Mouse (Mus musculus): ENCODE results near the gene Uqcc3. TPM values are rescaled to one million over a fixed set of nuclear protein-coding genes. Genes with fewer than 3 reads are reported as not detected.

Uqcc3 gene
- 49.7 and 50.5 TPM in 2 replicates for polyA plus RNA-seq (2015; fragmentation: Nextera tagmentation; extraction: Ambion mirVana)

DNA sequence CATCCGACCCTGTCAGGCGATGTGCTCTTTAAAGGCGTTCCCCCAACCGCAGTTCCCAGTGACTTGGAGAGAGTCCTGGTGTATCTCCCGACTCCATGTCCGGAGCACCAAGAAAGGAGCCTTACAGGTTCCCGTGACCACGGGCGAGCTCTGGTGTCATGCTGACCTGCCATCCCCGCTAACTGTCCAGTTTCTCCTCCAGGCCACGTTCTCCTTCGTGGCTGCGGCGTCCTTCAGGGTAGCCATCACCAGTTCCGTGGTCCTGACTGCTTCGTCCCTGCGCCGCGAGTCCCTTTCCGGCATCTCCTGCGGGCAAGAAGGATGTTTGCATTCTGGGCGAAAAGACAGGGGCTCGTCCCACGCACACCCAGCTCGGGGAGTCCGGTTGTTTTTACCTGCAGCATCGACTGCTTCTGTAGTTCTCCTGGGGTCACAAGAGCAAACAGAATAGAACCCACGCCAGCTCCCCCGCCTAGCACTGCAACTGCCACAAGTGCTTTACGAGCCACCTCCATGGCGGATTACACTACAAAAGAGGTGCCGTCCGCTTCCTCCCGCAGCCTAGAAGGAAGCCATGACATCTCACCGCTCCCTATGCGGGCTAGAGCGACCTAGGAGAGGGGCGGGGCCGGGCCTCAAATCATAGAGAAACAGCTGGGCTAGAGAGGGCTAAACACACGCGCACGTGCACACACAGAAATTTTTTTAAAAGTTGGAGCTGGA lies at the start of gene Uqcc3:
Uqcc3 (minus strand) TSS at position 613 of the 723 bp plus-strand sequence.

DNA sequence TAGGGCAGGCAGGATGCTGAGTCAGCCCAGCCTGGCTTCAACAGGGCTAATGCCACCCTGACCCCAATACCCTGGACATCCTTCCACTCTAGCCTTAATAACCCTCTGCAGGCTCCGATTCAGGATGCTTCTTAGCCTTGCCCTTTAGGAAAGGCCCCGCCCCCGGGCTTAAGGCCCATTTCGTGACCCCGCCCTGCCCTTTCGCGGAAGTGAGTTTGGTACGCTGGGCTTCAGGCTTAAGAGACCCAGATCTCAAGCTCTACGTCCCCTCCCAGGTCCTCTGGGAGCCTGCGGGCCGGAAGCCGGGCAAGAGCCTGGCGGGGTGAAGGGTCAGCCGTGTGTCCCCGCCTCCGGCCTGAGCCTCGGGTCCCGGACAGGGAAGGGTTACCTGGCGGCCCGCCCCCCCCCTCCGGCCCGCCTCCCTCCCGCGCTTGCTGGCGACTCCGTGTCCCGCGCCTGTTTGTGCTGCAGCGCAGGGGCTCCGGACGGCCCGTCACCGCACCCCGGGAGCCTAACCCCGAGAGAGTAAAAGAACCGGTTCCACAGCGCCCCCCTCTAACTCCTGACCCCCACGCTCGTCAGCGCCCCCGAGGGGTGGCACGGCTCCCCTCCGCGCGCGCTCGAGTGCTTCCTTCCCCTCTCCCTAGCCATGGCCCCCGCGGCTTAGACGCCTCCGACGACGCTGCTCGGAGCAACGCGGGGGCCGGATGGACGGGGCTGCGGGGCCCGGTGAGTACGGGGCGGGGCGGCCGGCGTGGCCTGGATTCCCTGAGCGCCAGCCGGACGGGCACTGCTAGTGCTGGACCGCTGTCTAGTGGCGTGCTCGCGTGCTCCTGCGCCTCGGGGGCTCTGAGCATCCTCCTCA lies 48.7 kb upstream of the Uqcc3 start, which contains the start of the genes Rom1 and Eml3:
Rom1 (minus strand) TSS at position 133 of the 865 bp plus-strand sequence.
Eml3 (plus strand) TSS at position 329 of the 865 bp plus-strand sequence.

DNA sequence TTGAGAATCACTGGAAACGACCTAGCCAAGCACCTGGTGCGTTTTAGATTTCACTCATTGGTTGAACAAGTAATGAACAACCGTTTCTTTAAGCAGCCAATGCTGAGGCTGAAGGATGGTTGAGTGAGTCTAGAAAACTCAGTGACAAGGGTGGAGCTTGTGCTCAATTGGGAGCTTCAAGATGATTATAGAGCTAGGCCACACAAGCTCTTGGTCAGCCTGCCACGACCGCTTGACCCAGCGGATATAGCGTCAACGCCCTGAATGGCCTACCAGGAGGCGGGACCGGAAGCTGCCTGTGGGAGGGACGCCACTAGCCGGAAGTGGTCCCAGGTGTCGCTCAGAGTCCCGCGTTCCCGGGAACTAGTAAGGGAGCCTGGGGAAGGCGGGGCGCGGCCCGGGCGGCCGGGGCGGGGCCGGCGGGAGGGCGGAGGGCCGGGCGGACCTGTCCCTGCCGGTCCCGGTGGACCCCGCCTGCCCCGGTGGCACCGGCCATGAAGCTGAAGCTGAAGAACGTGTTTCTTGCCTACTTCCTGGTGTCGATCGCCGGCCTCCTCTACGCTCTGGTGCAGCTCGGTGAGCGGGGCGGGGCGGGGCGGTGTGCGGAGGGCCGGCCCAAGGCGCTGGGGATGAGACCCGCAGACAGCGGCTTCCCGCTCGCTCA lies 39.5 kb upstream of the Uqcc3 start, which contains the start of gene B3gat3:
B3gat3 (plus strand) TSS at position 302 of the 664 bp plus-strand sequence.

DNA sequence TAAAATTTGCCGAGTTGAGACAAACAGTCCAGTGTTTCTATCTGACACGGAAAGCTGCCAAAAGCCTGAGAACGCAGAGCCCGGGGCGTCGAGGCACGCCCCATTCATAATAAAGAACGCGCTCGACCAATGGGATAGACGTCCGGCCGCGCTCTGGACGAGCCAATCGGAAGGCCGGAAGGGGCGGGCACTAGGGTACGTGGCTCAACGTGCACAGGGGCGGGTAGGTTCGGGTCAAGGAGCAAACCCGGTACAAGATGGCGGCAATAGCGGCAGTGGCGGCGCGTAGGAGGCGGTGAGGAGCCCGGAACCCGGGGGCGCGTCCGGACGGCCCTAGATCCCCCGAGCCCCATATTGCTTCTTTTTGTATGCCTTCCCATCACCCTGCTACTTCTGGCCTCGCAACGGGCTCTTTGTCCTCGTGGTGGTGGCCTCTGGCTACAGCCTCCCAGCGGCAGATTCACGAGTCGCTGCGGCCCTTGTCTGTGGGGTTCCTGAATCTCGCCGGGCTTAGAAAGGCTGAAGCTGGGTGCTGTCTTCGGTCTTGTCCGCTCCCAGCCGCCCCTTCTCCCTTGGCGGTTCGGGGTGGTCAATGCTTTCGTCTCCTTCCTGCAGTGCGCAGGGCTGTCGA lies 17.3 kb upstream of the Uqcc3 start, which contains the start of gene Ganab:
Ganab (plus strand) TSS at position 207 of the 631 bp plus-strand sequence.

DNA sequence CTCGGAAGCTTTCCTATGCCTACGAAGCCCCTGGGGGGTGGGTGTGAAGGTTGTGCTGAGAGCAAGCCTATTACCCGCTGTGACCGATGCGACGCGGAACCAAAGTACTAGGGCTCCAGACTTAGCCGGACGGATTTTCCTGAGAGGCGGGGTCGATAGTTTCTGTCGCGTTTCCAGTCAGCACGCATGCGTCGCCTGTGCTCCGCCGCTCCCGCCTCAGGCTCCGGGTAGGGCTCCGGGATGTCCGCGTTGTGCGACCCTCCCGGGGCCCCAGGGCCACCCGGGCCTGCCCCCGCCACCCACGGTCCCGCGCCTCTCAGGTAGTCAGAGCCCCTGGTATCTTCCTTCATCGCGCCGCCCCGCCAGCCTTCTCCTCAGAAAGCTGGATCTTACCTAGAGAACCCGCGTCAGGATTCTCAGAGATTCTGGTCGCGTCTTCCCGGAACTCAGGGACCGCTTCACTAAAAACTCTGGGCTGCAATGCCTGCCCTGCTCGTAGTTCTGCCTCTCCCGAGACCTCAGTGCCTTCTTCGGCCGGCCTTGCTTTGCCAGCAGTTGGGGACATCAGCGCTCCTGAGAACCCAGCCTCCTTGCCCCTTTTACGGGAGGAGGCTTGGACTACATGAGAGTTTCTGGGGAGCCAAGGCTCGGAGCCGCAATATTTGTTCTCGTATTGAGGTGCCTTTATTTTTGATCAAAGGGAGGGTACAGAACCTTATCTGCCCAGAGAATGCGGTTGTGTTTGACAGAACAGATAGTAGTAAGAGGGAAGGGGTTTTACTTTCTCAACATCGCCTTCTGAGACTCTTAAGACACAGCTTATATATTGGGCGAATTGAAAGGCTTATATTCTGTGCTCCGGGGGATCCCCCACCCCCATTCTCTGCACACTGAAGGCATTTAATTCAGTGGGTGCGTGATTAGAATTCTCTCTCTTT lies 12.4 kb upstream of the Uqcc3 start, which contains the start of gene Ints5:
Ints5 (plus strand) TSS at position 177 of the 938 bp plus-strand sequence.

DNA sequence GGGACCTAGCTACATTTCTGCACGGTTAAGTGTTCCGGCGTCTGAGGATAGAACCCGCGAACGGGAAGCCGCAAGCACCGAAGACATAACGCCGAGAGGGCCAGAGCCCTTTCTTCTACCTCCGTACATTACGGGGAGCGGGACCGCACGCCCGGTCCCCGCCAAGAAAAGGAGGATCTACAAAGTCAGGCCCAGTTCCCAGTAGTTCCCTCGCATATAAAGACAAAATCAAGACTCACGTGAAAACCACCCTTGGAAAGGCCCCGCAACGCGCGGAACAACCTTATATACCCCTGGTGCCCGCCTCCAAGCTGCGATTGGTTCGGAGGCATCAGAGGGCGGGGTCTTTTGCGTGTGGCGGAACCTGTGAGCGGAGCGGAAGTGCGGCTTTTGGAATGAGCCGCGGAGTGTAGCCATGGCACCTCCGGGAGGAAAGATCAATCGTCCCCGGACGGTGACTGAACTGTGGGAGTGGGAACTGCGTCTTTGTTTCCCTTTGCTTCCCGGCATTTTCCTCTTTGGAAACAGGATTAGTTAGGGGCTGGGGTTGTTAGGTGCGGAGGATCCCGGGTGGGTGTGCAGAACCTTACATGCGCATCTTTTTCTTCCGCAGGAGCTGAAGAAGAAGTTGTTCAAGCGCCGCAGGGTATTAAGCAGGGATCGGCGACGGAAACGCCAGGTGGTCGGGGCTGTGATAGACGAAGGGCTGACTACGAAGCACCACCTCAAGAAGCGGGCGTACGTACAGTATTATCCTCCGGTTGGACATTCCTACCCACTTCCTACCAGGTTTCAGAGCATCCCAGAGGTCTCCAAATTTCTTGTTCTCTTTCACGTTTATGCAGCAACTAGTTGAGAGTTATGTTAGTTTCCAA lies 8.0 kb upstream of the Uqcc3 start, which contains the start of the genes 1810009A15Rik and Gm49416:
1810009A15Rik (plus strand) TSS at position 343 of the 875 bp plus-strand sequence.
Gm49416 (plus strand) TSS at position 416 of the 875 bp plus-strand sequence.

DNA sequence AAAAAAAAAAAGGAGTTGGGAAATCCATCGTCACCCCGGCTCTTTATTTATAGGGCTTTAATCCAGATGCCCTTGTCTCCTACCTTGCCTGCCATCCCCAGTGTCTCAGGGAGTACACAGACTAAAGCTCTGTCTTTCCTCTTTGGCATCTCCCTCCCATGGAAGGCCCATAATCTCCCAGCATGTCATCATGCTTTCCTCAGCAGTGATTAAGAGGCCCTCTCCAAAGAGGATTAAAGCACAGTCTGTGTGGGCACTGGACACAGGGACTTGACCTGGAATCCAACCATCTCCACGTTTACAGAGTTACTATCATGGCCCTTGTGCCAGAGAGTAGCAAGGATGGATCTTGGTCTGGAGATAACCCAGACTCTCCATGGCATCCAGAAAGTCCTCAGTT lies 2.9 kb upstream of the Uqcc3 start, which contains the start of the genes Lbhd1 and Gm49403:
Lbhd1 (plus strand) TSS at position 117 of the 400 bp plus-strand sequence.
Gm49403 (plus strand) TSS at position 315 of the 400 bp plus-strand sequence.

DNA sequence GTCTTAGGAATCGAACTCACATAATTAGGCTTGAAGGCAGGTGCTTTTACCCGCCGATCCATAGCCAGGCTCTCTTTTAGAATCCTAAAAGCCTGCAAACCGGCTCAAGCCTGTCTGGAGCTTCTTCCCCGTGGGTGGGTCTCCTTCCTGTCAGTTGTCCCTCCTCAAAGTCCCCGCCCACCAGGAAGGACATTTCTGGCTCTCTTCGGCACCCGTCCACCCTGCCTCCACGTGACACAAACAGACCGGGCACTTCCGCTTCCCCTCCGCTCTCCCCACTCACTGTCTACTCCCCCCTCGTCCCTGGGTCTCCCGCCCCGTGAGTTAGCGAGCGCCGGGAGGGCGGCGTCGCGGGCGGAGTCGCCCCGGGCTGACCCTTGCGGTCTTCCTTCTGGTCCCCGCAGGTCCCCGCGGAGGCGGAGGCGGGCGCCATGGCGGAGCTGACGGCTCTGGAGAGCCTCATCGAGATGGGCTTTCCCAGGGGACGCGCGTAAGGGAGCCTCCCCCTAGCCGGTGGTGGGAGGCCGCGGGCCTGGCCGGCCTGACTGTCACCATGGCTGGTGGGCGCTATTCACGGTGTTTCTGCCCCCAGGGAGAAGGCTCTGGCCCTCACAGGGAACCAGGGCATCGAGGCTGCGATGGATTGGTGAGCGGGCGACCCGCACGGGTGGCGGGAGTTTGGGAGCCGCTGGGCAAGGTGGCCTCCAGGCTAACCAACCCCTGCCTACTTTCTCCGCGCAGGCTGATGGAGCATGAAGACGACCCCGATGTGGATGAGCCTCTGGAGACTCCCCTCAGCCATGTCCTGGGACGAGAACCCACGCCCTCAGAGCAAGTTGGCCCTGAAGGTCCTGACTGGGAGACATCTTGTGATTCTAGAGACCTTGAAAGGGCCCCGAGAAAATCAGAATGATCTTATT lies 9.2 kb downstream of the Uqcc3 start, which contains the start of gene Ubxn1:
Ubxn1 (plus strand) TSS at position 230 of the 920 bp plus-strand sequence.

DNA sequence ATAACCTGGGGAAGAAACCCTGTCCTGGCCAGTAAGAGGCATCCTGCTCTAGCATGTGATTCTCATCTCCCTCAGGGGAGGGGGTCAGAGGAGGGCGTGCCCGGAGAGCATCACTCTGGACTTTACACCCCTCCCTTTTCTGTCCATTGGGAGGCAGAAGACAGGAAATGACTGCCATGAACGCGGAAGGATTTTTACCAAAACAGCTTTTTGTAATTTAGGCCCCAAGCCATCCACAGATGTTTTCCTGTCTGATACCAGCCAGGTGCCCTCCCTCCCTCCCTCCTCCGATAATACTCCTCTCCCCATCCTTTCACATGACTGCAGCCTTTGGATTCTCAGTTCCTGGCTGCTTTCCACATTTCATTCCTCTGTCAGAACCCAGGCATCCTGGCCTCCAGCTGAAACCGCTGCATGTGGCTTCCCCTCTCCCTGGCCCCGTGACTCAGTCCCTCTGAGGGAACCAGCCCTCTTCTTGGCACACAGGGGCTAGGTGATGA lies 30.3 kb downstream of the Uqcc3 start, which contains the start of gene Lrrn4cl:
Lrrn4cl (plus strand) TSS at position 367 of the 500 bp plus-strand sequence.

DNA sequence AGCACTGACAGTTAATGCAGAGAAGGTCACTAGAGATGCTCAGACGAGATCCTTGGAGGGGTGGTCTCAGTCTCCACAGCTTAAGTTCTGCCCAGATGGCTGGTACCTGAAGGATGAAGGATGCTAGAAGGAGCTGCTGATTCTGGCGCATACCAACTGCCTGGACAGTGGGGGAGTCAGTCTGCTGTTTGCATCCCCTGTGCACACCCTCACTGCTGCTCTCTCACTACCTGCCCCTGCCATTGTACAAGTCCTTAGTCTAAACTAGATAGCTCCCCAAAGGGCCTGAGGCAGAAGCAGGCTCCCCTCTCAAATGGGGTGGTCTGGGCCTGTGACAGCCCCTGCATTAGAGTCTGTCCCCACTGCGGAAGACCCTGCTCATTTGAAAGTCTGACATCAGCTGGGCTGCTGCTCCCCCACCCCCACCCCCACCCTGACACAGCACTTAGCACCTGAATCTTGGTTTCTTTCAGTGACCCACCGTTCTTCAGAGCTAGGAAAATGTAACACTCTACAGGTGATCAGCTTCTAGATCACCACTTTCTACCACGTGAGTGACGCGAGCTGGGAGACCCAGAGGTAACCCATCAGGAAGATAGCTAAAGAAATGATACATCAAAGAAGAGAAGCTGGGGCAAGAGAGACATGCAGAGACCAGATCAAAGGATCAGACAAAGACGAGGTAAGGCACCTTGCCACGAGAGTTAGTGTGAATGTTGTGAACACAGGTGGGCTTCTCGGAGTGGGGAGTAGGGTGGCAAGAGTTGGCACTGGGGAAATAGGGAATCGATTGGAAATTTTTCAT lies 41.4 kb downstream of the Uqcc3 start, which contains the start of gene Gng3:
Gng3 (minus strand) TSS at position 92 of the 805 bp plus-strand sequence.

DNA sequence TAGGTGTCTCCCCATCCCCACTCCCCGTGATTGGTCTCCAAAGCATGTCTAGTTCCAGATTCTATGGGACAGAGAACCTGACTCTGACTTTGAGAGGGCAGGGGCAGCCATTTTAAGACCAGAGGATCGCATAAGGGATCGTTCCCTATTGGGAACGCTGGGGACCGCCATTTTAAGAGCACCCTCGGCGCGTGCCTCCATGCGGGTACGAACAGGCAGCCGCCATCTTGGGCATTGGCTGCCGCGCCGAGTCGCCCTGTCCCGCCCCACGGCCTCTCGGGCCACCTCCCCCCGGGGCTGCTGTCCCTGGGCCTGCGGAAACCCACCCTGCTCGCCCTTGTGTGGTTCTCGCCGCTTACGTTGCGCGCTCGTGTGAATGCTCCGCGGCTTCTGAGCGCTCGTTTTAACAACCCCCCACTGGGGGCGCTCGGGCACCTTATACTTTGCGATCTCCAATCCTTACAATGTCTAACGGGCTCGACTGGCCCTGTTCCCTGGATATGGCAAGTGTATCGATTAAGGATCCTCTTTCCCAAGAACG lies 43.4 kb downstream of the Uqcc3 start, which contains the start of gene Bscl2:
Bscl2 (plus strand) TSS at position 217 of the 541 bp plus-strand sequence.

Small RNA genes lying within 50 kb of the gene (microRNA-seq; reads per million reads assigned to microRNA genes)
- not detected for gene Mir5136

Other genes with a start within 250 kb of the Uqcc3 start
- gene Chrm1, start 217.1 kb downstream of the Uqcc3 start, polyA plus RNA-seq (2015; fragmentation: Nextera tagmentation; extraction: Ambion mirVana) = 0.02 and 0.11 TPM in 2 replicates
- 91.8 and 105 TPM in 2 replicates for gene Slc3a2, start 157.6 kb downstream of the Uqcc3 start, polyA plus RNA-seq (2015; fragmentation: Nextera tagmentation; extraction: Ambion mirVana)
- 53.3 and 53.8 TPM in 2 replicates for gene Wdr74, start 145.1 kb downstream of the Uqcc3 start, polyA plus RNA-seq (2015; fragmentation: Nextera tagmentation; extraction: Ambion mirVana)
- gene 1700092M07Rik, start 140.2 kb downstream of the Uqcc3 start, polyA plus RNA-seq (2015; fragmentation: Nextera tagmentation; extraction: Ambion mirVana) = 0.46 and 1.1 TPM in 2 replicates
- gene Stx5a, start 139.5 kb downstream of the Uqcc3 start, polyA plus RNA-seq (2015; fragmentation: Nextera tagmentation; extraction: Ambion mirVana) = 78.0 and 83.1 TPM in 2 replicates
- 59.7 and 64.4 TPM in 2 replicates for gene Nxf1, start 123.8 kb downstream of the Uqcc3 start, polyA plus RNA-seq (2015; fragmentation: Nextera tagmentation; extraction: Ambion mirVana)
- gene Tmem223, start 109.9 kb downstream of the Uqcc3 start, polyA plus RNA-seq (2015; fragmentation: Nextera tagmentation; extraction: Ambion mirVana) = 119 and 130 TPM in 2 replicates
- 60.2 and 82.2 TPM in 2 replicates for gene Tmem179b, start 106.5 kb downstream of the Uqcc3 start, polyA plus RNA-seq (2015; fragmentation: Nextera tagmentation; extraction: Ambion mirVana)
- 10.3 and 11.8 TPM in 2 replicates for gene Taf6l, start 94.5 kb downstream of the Uqcc3 start, polyA plus RNA-seq (2015; fragmentation: Nextera tagmentation; extraction: Ambion mirVana)
- gene Polr2g, start 82.3 kb downstream of the Uqcc3 start, polyA plus RNA-seq (2015; fragmentation: Nextera tagmentation; extraction: Ambion mirVana) = 86.5 and 92.5 TPM in 2 replicates
- 2.0 and 2.7 TPM in 2 replicates for gene Zbtb3, start 78.4 kb downstream of the Uqcc3 start, polyA plus RNA-seq (2015; fragmentation: Nextera tagmentation; extraction: Ambion mirVana)
- gene Ttc9c, start 61.6 kb downstream of the Uqcc3 start, polyA plus RNA-seq (2015; fragmentation: Nextera tagmentation; extraction: Ambion mirVana) = 22.0 and 26.5 TPM in 2 replicates
- gene Hnrnpul2, start 60.9 kb downstream of the Uqcc3 start, polyA plus RNA-seq (2015; fragmentation: Nextera tagmentation; extraction: Ambion mirVana) = 3.1 and 3.3 TPM in 2 replicates
- gene AC129217.1, start 51.1 kb downstream of the Uqcc3 start, polyA plus RNA-seq (2015; fragmentation: Nextera tagmentation; extraction: Ambion mirVana) = not detected in 2 replicates
- gene Bscl2, start 43.5 kb downstream of the Uqcc3 start, polyA plus RNA-seq (2015; fragmentation: Nextera tagmentation; extraction: Ambion mirVana) = 45.3 and 49.0 TPM in 2 replicates
- 0.31 and 0.96 TPM in 2 replicates for gene Gng3, start 41.7 kb downstream of the Uqcc3 start, polyA plus RNA-seq (2015; fragmentation: Nextera tagmentation; extraction: Ambion mirVana)
- 9.4 and 10.6 TPM in 2 replicates for gene Lrrn4cl, start 30.2 kb downstream of the Uqcc3 start, polyA plus RNA-seq (2015; fragmentation: Nextera tagmentation; extraction: Ambion mirVana)
- gene Ubxn1, start 9.4 kb downstream of the Uqcc3 start, polyA plus RNA-seq (2015; fragmentation: Nextera tagmentation; extraction: Ambion mirVana) = 166 and 171 TPM in 2 replicates
- gene Lbhd1, start 2.8 kb upstream of the Uqcc3 start, polyA plus RNA-seq (2015; fragmentation: Nextera tagmentation; extraction: Ambion mirVana) = 34.0 and 39.1 TPM in 2 replicates
- gene Gm49403, start 3.0 kb upstream of the Uqcc3 start, polyA plus RNA-seq (2015; fragmentation: Nextera tagmentation; extraction: Ambion mirVana) = not detected in 2 replicates
- gene 1810009A15Rik, start 7.9 kb upstream of the Uqcc3 start, polyA plus RNA-seq (2015; fragmentation: Nextera tagmentation; extraction: Ambion mirVana) = 43.6 and 48.9 TPM in 2 replicates
- not detected in 2 replicates for gene Gm49416, start 8.0 kb upstream of the Uqcc3 start, polyA plus RNA-seq (2015; fragmentation: Nextera tagmentation; extraction: Ambion mirVana)
- gene Ints5, start 12.1 kb upstream of the Uqcc3 start, polyA plus RNA-seq (2015; fragmentation: Nextera tagmentation; extraction: Ambion mirVana) = 17.3 and 17.5 TPM in 2 replicates
- 33.1 and 33.2 TPM in 2 replicates for gene Ganab, start 17.1 kb upstream of the Uqcc3 start, polyA plus RNA-seq (2015; fragmentation: Nextera tagmentation; extraction: Ambion mirVana)
- 24.3 and 24.5 TPM in 2 replicates for gene B3gat3, start 39.5 kb upstream of the Uqcc3 start, polyA plus RNA-seq (2015; fragmentation: Nextera tagmentation; extraction: Ambion mirVana)
- gene Rom1, start 48.4 kb upstream of the Uqcc3 start, polyA plus RNA-seq (2015; fragmentation: Nextera tagmentation; extraction: Ambion mirVana) = 3.6 and 4.3 TPM in 2 replicates
- gene Eml3, start 48.6 kb upstream of the Uqcc3 start, polyA plus RNA-seq (2015; fragmentation: Nextera tagmentation; extraction: Ambion mirVana) = 22.1 and 22.6 TPM in 2 replicates
- gene Mta2, start 61.0 kb upstream of the Uqcc3 start, polyA plus RNA-seq (2015; fragmentation: Nextera tagmentation; extraction: Ambion mirVana) = 63.5 and 67.4 TPM in 2 replicates
- 13.0 and 13.9 TPM in 2 replicates for gene Tut1, start 72.9 kb upstream of the Uqcc3 start, polyA plus RNA-seq (2015; fragmentation: Nextera tagmentation; extraction: Ambion mirVana)
- gene Eef1g, start 86.1 kb upstream of the Uqcc3 start, polyA plus RNA-seq (2015; fragmentation: Nextera tagmentation; extraction: Ambion mirVana) = 257 TPM in 2 replicates
- 99.1 and 107 TPM in 2 replicates for gene Ahnak, start 108.4 kb upstream of the Uqcc3 start, polyA plus RNA-seq (2015; fragmentation: Nextera tagmentation; extraction: Ambion mirVana)
- 0.30 TPM in 1 of 2 replicates, not detected in the other for gene Scgb1a1, start 207.0 kb upstream of the Uqcc3 start, polyA plus RNA-seq (2015; fragmentation: Nextera tagmentation; extraction: Ambion mirVana)

Data from urinary bladder, postnatal 0 days (tissue).